Mouse (Mus musculus) bone marrow, adult 2 months (tissue): ENCODE measurements at regions not wholly inside any gene's neighbourhood (a gene's known extent, or its start where the extent isn't known, plus 50 kb on each side); places are given as distances from the start of the nearest gene placed in this dataset.

Experiments used
- CTCF ChIP-seq: fragments of 200-500 bp; IDR thresholded peaks from 2 replicates; pipeline ENCODE4 v1.5.1; 2011; ENCODE audit warnings: low read length, control low read depth; ENCODE audit not compliant: control insufficient read depth, insufficient read depth
- POLR2A ChIP-seq: fragments of 200-500 bp; IDR thresholded peaks from 2 replicates; pipeline ENCODE4 v1.6.1; 2011; ENCODE audit warnings: low read depth, mild to moderate bottlenecking, control low read depth, low read length, borderline replicate concordance; ENCODE audit not compliant: control insufficient read depth

GRCm38 (mm10) chr2:148611911-148612310 is 60.5 kb upstream of the Nxt1 start:
- no peak for TF ChIP-seq POLR2A
- no peak for TF ChIP-seq CTCF
